Mouse (Mus musculus): ENCODE results near the gene Matk. TPM values are rescaled to one million over a fixed set of nuclear protein-coding genes. Genes with fewer than 3 reads are reported as not detected.

Matk gene
- polyA plus RNA-seq, 1 experiment = 141 TPM

- Histone ChIP-seq H3K27me3 (ENCODE audit: control insufficient read depth, insufficient read depth, low read length) (no peaks in the 10 kb centered on the region), H3K27ac (ENCODE audit: insufficient read depth, low read length) (peak overlapping the region; percentile 78), H3K4me3 (replicated peaks; ENCODE audit: insufficient read depth, low read depth, low read length) (peak overlapping the region; percentile 19), H3K4me1 (ENCODE audit: control insufficient read depth, insufficient read depth, low read length) (peaks cover 78% of the 10 kb centered on the region)
- TF ChIP-seq CTCF (IDR thresholded peaks at IDR 0.05; ENCODE audit: borderline replicate concordance, insufficient read depth, low read depth, low read length) (no peak), POLR2A (IDR thresholded peaks at IDR 0.05; ENCODE audit: borderline replicate concordance, insufficient read depth, low read length) (no peak)
- DNase-seq = peak in 1 of 2 experiments; percentile 50
- 11% methylated on average over 10 of the region's 10 CpGs for WGBS
Measured at GRCm38 (mm10) chr10:81297845-81298244, 45.1 kb downstream of the Matk start.

GRCm38 (mm10) chr10:81298369-81299100 is 45.8 kb downstream of the Matk start:
- 38% methylated on average over 17 of the region's 17 CpGs for WGBS
- no peaks in the 10 kb centered on the region for H3K27me3 ChIP-seq (ENCODE audit: control insufficient read depth, insufficient read depth, low read length)
- H3K4me1 ChIP-seq (ENCODE audit: control insufficient read depth, insufficient read depth, low read length) = peaks cover 85% of the 10 kb centered on the region
- peak overlapping the region; percentile 78 for H3K27ac ChIP-seq (ENCODE audit: insufficient read depth, low read length)
- DNase-seq = peak in 1 of 2 experiments; percentile 30
- TF ChIP-seq POLR2A (IDR thresholded peaks at IDR 0.05; ENCODE audit: borderline replicate concordance, insufficient read depth, low read length) = no peak
- TF ChIP-seq CTCF (IDR thresholded peaks at IDR 0.05; ENCODE audit: borderline replicate concordance, insufficient read depth, low read depth, low read length) = no peak
- peak overlapping the region; percentile 24 for H3K4me3 ChIP-seq (replicated peaks; ENCODE audit: insufficient read depth, low read depth, low read length)

GRCm38 (mm10) chr10:81299585-81300351 is 47.0 kb downstream of the Matk start:
- no peaks in the 10 kb centered on the region for H3K27me3 ChIP-seq (ENCODE audit: control insufficient read depth, insufficient read depth, low read length)
- peak overlapping the region; percentile 78 for H3K27ac ChIP-seq (ENCODE audit: insufficient read depth, low read length)
- H3K4me3 ChIP-seq (replicated peaks; ENCODE audit: insufficient read depth, low read depth, low read length) = peak overlapping the region; percentile 9
- WGBS = 41% methylated on average over 14 of the region's 14 CpGs
- H3K4me1 ChIP-seq (ENCODE audit: control insufficient read depth, insufficient read depth, low read length) = peaks cover 92% of the 10 kb centered on the region
- TF ChIP-seq POLR2A (IDR thresholded peaks at IDR 0.05; ENCODE audit: borderline replicate concordance, insufficient read depth, low read length) = no peak
- no peak for TF ChIP-seq CTCF (IDR thresholded peaks at IDR 0.05; ENCODE audit: borderline replicate concordance, insufficient read depth, low read depth, low read length)
- DNase-seq = peak in 1 of 2 experiments; percentile 48

GRCm38 (mm10) chr10:81300352-81300907 is 47.7 kb downstream of the Matk start:
- WGBS = 24% methylated on average over 9 of the region's 9 CpGs
- Histone ChIP-seq H3K27ac (ENCODE audit: insufficient read depth, low read length) (peak overlapping the region; percentile 78), H3K4me1 (ENCODE audit: control insufficient read depth, insufficient read depth, low read length) (peaks cover 92% of the 10 kb centered on the region), H3K4me3 (replicated peaks; ENCODE audit: insufficient read depth, low read depth, low read length) (peak overlapping the region; percentile 16), H3K27me3 (ENCODE audit: control insufficient read depth, insufficient read depth, low read length) (no peaks in the 10 kb centered on the region)
- TF ChIP-seq CTCF (IDR thresholded peaks at IDR 0.05; ENCODE audit: borderline replicate concordance, insufficient read depth, low read depth, low read length) (no peak), POLR2A (IDR thresholded peaks at IDR 0.05; ENCODE audit: borderline replicate concordance, insufficient read depth, low read length) (no peak)
- DNase-seq = peak in 1 of 2 experiments; percentile 53

GRCm38 (mm10) chr10:81301321-81301720 is 48.6 kb downstream of the Matk start:
- H3K27ac ChIP-seq (ENCODE audit: insufficient read depth, low read length) = peak overlapping the region; percentile 48; the same call in 1 of the 2 replicates
- no peak for TF ChIP-seq POLR2A (IDR thresholded peaks at IDR 0.05; ENCODE audit: borderline replicate concordance, insufficient read depth, low read length)
- no peak for TF ChIP-seq CTCF (IDR thresholded peaks at IDR 0.05; ENCODE audit: borderline replicate concordance, insufficient read depth, low read depth, low read length)
- peak; percentile 83 to 88 for DNase-seq
- H3K27me3 ChIP-seq (ENCODE audit: control insufficient read depth, insufficient read depth, low read length) = no peaks in the 10 kb centered on the region
- no peak overlapping the region for H3K4me3 ChIP-seq (replicated peaks; ENCODE audit: insufficient read depth, low read depth, low read length)
- whole genome bisulfite sequencing = 11% methylated on average over 9 of the region's 9 CpGs
- H3K4me1 ChIP-seq (ENCODE audit: control insufficient read depth, insufficient read depth, low read length) = peaks cover 92% of the 10 kb centered on the region

GRCm38 (mm10) chr10:81302288-81302687 is 49.6 kb downstream of the Matk start:
- peak in 1 of 2 experiments; percentile 57 for DNase-seq
- H3K4me3 ChIP-seq (replicated peaks; ENCODE audit: insufficient read depth, low read depth, low read length) = peak overlapping the region; percentile 9
- peaks cover 95% of the 10 kb centered on the region for H3K4me1 ChIP-seq (ENCODE audit: control insufficient read depth, insufficient read depth, low read length)
- H3K27ac ChIP-seq (ENCODE audit: insufficient read depth, low read length) = peak overlapping the region; percentile 86
- WGBS = 16% methylated on average over 4 of the region's 4 CpGs
- no peaks in the 10 kb centered on the region for H3K27me3 ChIP-seq (ENCODE audit: control insufficient read depth, insufficient read depth, low read length)
- TF ChIP-seq POLR2A (IDR thresholded peaks at IDR 0.05; ENCODE audit: borderline replicate concordance, insufficient read depth, low read length) (no peak), CTCF (IDR thresholded peaks at IDR 0.05; ENCODE audit: borderline replicate concordance, insufficient read depth, low read depth, low read length) (no peak)

GRCm38 (mm10) chr10:81302781-81303218 is 50.1 kb downstream of the Matk start:
- Histone ChIP-seq H3K4me3 (replicated peaks; ENCODE audit: insufficient read depth, low read depth, low read length) (peak overlapping the region; percentile 26), H3K27me3 (ENCODE audit: control insufficient read depth, insufficient read depth, low read length) (no peaks in the 10 kb centered on the region), H3K27ac (ENCODE audit: insufficient read depth, low read length) (peak overlapping the region; percentile 86), H3K4me1 (ENCODE audit: control insufficient read depth, insufficient read depth, low read length) (peaks cover 90% of the 10 kb centered on the region)
- WGBS = 15% methylated on average over 14 of the region's 14 CpGs
- no peak for TF ChIP-seq POLR2A (IDR thresholded peaks at IDR 0.05; ENCODE audit: borderline replicate concordance, insufficient read depth, low read length)
- peak; percentile 63 to 70 for DNase-seq

Measured in cerebellum, adult 2 months (tissue).